Mouse (Mus musculus): ENCODE results near the gene Syt8. TPM values are rescaled to one million over a fixed set of nuclear protein-coding genes. Genes with fewer than 3 reads are reported as not detected.

The Syt8 gene
- total RNA-seq, 2 experiments from 2014 or later: not detected

- DNase-seq (ENCODE audit: low spot score in 2 of 2): peak in 1 of 2 experiments; percentile 3
Measured at GRCm38 (mm10) chr7:142473476-142473875, 38.8 kb downstream of the Syt8 start.

DNA sequence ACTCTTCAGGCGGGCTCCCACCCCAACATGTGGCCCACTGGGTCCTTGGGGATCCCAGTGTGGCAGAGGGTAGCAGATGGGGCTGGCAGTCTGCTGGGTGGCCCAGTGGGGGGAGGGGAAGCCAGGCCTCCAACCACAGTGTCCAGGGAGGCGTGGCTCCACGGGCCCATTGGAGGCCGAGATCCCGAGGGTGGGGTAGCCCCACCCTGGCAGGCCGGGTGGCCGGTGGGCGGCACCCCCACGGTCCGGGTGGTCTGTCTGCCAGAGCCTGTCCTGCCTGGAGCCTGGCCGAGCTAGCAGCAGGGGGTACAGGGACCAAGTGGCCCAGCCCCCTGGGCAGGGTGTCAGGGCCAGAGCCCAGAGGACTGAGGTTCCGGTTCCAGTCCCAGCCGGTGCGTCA is 40.1 kb downstream of the Syt8 start:
- peak in 1 of 2 experiments; percentile 22 for DNase-seq (ENCODE audit: low spot score in 2 of 2)

- DNase-seq (ENCODE audit: low spot score in 2 of 2): peak in 1 of 2 experiments; percentile 9
Measured at GRCm38 (mm10) chr7:142475641-142476040, 41.0 kb downstream of the Syt8 start.

GRCm38 (mm10) chr7:142476271-142476670 is 41.6 kb downstream of the Syt8 start:
- DNase-seq (ENCODE audit: low spot score in 2 of 2): peak in 1 of 2 experiments; percentile 13

DNA sequence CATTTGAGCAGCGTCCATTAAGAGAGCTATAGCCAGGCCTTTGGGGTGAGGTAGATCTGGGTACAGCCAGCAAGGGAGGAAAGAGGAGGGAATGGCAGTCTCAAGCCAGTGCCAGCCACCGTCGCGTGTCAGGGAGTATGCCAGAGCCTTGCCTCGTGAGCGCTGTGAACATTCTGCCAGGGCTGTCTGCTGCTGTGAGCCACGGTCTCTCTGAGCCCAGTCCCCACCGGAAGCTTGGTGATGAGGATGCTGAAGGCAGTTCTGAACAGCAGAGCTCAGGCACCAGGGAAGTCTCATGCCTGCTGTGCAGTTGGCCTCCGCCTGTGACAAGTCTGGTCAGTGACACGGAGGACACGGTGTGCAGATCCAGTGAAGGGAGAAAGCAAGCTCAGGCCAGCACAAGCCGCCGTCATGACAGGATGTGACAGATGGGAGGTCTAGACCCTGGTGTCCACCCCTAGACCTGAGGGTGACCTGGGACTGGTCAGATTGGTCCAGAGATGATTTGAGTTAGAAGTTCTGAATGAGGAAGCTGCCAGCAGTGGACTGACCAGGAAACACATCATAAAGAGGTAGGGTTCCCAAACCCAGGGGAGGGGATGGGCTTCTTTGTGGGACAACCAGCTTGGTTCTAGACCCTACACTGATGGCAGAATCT is 42.3 kb downstream of the Syt8 start:
- DNase-seq (ENCODE audit: low spot score in 2 of 2): no peak

DNA sequence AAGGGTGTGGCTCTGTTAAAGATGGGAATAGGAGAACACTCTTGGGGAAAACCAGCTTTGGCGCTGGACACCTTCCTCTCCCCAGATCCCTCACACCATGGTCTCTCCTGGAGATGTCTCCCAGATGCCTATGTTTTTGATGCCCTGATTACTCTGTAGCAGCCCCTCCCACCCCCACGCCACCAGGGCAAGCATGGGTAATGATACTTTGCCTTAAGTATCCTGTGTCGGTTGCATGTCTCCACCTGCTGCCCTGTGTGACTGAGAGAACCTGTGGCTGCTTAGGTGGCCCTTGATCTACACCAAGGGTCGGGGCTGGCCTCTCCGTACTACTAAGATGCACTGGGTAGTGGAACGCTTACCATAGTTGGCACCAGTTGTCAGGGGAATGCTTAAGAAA is 43.4 kb downstream of the Syt8 start:
- no peak for DNase-seq (ENCODE audit: low spot score in 2 of 2)

DNA sequence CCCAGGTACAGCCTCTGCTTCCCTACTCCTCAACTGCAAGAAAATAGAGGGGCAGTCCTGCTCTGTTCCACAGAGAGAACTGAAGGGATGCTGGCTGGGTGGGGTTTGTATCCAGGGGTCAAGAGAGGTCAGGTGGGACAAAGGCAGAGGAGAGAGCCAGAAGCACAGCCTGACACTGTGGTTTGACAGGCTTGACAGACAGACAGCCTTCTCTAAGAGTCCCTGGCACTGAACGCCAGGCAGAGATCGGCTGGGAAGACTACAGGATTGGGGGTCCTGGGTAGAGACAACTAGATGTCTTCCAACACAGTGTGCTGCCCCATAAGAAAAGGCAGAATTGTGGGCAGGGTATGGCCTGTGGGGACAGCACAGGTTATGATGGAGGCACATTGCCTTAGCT is 43.9 kb downstream of the Syt8 start:
- no peak for DNase-seq (ENCODE audit: low spot score in 2 of 2)

- DNase-seq (ENCODE audit: low spot score in 2 of 2): no peak
Measured at GRCm38 (mm10) chr7:142479307-142479706, 44.7 kb downstream of the Syt8 start.

DNA sequence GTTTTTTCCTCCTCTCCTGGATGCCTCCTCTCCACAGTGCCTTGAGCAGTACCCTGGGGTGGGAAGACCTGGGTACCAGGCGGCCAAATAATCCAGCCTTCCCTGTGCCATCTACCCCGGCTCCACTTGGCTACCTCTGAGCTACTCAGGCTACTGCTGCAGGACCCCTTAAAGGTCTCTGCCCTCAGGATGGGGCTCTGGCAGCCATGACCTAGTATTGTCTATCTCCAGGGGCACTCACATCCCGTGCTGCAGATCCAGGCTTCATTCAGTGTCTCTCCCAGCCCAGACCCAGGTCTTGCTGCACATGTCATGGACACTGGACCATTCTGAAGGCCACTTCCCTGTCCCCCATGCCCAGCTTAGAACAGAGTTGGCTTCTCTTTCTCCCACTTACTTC is 45.2 kb downstream of the Syt8 start:
- DNase-seq (ENCODE audit: low spot score in 2 of 2): no peak

GRCm38 (mm10) chr7:142480661-142481060 is 46.0 kb downstream of the Syt8 start:
- DNase-seq (ENCODE audit: low spot score in 2 of 2): no peak

DNA sequence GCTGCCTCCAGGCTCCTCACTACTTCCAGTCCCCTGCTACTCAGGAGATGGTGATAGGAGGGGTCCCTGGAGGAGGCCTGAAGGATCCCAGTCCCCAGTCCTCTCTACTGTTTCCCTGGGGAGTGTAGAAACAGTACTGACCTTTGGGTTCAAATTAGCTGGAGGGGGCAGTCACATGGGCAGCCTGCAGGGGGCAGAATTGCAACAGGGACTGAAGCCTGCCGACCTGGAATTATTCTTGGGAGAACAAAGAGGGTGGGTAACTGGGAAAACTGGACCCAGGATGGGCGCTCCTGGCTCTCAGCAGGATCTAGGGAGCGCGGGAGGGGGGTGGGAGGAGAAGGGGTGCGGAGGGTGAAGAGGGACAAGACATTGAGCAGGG is 46.5 kb downstream of the Syt8 start:
- DNase-seq (ENCODE audit: low spot score in 2 of 2): peak in 1 of 2 experiments; percentile 54

DNA sequence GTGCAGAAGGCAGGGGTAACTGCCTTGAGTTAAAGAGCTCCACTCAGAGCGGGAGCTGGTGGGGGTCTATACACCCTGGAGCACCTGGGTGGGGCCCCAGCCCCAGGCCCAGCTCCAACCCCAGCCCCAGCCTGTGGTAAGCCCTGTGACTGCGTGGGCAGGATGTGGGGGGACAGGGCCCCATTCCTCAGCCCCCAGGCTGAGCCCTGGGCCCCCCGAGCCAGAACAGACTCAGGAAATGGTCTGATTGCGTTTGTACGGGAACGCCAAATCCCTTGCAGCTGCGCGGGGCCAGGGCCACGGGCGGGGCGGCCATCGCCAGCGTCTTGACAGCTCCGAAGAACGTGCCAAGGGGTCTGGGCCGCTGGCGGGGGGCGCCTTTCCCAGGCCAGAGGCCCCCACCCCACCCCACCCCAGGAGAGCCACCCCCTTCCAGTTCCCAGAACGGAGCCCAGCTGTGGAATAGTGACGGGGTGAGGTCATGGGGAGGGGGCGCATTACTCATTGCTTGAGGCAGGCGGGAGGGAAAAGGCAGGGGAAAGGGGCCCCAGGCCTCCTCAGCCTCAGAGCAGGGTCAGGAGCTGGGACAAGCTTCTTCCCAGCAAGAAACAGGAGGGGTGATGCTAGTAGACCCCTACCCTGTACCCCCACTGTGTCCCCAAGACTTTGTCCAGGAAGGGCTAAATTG is 47.1 kb downstream of the Syt8 start:
- DNase-seq (ENCODE audit: low spot score in 2 of 2): no peak

GRCm38 (mm10) chr7:142482256-142482609 is 47.6 kb downstream of the Syt8 start:
- no peak for DNase-seq (ENCODE audit: low spot score in 2 of 2)

- no peak for DNase-seq (ENCODE audit: low spot score in 2 of 2)
Measured at GRCm38 (mm10) chr7:142483136-142483535, 48.5 kb downstream of the Syt8 start.

DNA sequence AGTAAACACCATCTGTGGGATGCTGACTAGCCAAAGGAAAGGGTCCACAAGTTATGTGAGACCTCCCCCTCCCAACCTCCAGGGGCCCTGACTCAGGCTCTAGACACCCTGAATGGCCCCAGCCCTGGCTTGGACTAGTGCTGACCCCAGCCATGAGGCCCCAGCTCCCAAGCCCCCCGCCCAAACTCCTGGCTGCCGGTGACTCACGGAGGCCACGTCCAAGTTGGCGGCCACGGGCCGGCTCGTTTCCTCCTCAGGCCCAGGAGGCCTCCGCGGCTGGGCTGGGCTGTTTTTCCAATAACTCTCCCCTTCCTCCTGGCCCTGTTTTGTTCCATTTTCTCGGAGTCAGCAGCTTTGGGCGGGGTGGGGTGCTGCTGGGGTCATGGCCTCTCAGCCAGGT is 50.1 kb downstream of the Syt8 start:
- no peak for DNase-seq (ENCODE audit: low spot score in 2 of 2)

DNA sequence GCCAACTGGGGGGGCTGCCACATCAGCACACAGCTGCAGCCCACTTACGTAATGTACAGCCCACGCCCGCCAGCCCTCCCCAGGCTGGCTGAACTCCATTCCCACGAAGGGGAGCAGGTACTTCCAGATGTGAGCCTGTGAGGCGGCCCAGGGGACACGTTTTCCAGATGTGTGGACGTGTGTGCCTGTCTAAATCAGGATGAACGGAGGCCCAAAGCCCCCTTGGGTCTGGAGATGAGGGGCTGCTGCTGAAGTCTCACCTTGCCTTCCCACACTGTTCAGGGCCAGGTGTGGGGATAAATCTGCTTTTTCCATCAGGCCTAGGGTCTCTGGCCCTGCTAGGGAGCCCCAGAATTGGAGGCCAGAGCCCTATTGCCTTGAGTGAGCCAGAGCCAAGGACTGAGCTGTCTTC is 52.1 kb downstream of the Syt8 start:
- no peak for DNase-seq (ENCODE audit: low spot score in 2 of 2)

DNA sequence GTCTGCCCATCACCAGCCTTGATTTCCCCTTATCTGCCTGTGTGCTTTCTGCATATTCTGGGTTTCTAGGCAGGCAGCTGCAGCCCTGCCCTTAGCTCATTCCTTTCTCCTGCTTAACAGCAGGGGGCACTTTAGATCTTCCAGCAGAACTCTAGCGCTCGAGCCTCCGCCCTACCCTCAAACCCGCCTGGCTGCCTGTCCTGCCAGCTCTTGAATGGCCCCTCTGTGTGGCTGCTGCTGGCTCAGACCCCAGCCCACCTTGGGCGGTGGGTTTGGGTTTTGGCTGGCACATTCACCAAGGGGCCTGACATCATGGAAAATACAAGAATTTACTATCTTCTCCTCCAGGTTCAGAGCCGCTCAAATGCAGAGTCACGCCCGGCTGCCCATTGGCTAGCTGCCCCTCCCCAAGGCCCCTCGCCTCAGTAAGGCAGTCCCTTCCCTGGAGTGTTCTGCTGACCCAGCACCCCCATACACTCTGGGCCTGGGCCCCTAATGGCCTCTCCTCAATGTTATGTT is 52.8 kb downstream of the Syt8 start:
- DNase-seq (ENCODE audit: low spot score in 2 of 2): no peak

DNA sequence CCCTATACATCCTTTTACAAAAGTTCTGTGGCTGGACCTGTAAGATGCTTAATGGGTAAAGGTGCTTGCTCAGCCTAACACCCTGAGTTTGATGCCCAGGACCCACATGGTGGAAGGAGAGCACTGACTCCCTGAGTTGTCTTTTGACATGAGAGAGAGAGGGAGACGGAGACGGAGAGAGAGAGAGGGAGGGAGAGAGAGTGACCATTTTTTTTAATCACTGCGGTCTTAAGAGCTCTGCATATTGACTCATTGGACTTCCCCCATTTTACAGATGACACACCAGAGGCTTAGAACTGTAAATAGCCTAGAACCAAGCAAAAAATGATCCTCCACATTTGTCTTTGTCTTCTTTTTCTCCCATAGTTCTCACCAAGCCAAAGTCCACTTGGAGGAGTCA is 53.4 kb downstream of the Syt8 start:
- no peak for DNase-seq (ENCODE audit: low spot score in 2 of 2)

Other genes with a start within 250 kb of the Syt8 start
- not detected for gene Gm10153, start 244.5 kb upstream of the Syt8 start, total RNA-seq (2021)
- gene Krtap5-3, start 233.5 kb upstream of the Syt8 start, total RNA-seq (2021): not detected
- not detected for gene Gm7579, start 223.0 kb upstream of the Syt8 start, total RNA-seq (2021)
- not detected for gene Krtap5-5, start 204.9 kb upstream of the Syt8 start, total RNA-seq (2021)
- not detected for gene Gm40460, start 193.8 kb upstream of the Syt8 start, total RNA-seq (2021)
- not detected for gene Gm2431, start 176.5 kb upstream of the Syt8 start, total RNA-seq (2021)
- gene Gm4559, start 160.5 kb upstream of the Syt8 start, total RNA-seq (2021): not detected
- gene Krtap5-1, start 137.7 kb upstream of the Syt8 start, total RNA-seq (2021): not detected
- not detected for gene Krtap5-4, start 131.3 kb upstream of the Syt8 start, total RNA-seq (2021)
- gene Ifitm10, start 61.1 kb upstream of the Syt8 start, total RNA-seq (2021): 1 to 10 TPM; 2.1 to 3.1 TPM
- 1 to 10 TPM; 3.1 to 9.4 TPM for gene Gm49369, start 52.2 kb upstream of the Syt8 start, total RNA-seq (2021)
- 1,000 to 10,000 TPM; 1,152 to 1,350 TPM for gene Ctsd, start 46.8 kb upstream of the Syt8 start, total RNA-seq (2021)
- gene Tnni2, start 7.0 kb downstream of the Syt8 start, total RNA-seq (2021): 10 to 100 TPM in 1 of 2 experiments, under 1 TPM in 1; 0.83 to 10.2 TPM
- gene Lsp1, start 26.0 kb downstream of the Syt8 start, total RNA-seq (2021): 10 to 100 TPM; 17.0 to 24.2 TPM
- gene Tnnt3, start 64.0 kb downstream of the Syt8 start, total RNA-seq (2021): 10 to 100 TPM in 1 of 2 experiments, under 1 TPM in 1; 0.83 to 16.2 TPM
- gene Mrpl23, start 97.8 kb downstream of the Syt8 start, total RNA-seq (2021): 1 to 10 TPM; 2.9 to 3.0 TPM
- 10 to 100 TPM; 15.2 to 22.1 TPM for gene Igf2, start 232.0 kb downstream of the Syt8 start, total RNA-seq (2021)
- gene Gm49394, start 235.1 kb downstream of the Syt8 start, total RNA-seq (2021): not detected

Measured in adrenal gland, adult 18-20 months (tissue).